Mouse (Mus musculus) kidney, adult 9 months (tissue): ENCODE results near the gene Cxcr5.
A peak's percentile ranks its signal among the peaks of the same experiment; 100 is the strongest.
"Not testable (repeated sequence)": the region's sequence is repeated elsewhere in the genome, so short reads cannot be mapped to it uniquely, and the experiment has no call there.

ENCODE experiments used
- DNase-seq: peaks from one replicate; pipeline ENCODE4 v3.0.0; 2022

Cxcr5 gene

GRCm38 (mm10) chr9:44587262-44588160 lies 25.8 kb upstream of the Cxcr5 start:
- DNase-seq: no peak

- no peak for DNase-seq
Measured at GRCm38 (mm10) chr9:44586640-44587261, 25.1 kb upstream of the Cxcr5 start.

- no peak for DNase-seq
Measured at GRCm38 (mm10) chr9:44582390-44582789, 20.7 kb upstream of the Cxcr5 start.

- no peak for DNase-seq
Measured at GRCm38 (mm10) chr9:44581423-44581822, 19.7 kb upstream of the Cxcr5 start.

- no peak for DNase-seq
Measured at GRCm38 (mm10) chr9:44580085-44580484, 18.4 kb upstream of the Cxcr5 start.

GRCm38 (mm10) chr9:44579392-44579791 lies 17.7 kb upstream of the Cxcr5 start:
- peak; percentile 34 for DNase-seq

GRCm38 (mm10) chr9:44576046-44576445 lies 14.4 kb upstream of the Cxcr5 start:
- DNase-seq: not testable (repeated sequence)

GRCm38 (mm10) chr9:44575095-44575494 lies 13.4 kb upstream of the Cxcr5 start:
- no peak for DNase-seq

GRCm38 (mm10) chr9:44573306-44573705 lies 11.6 kb upstream of the Cxcr5 start:
- no peak for DNase-seq

GRCm38 (mm10) chr9:44570939-44571382 lies 9.3 kb upstream of the Cxcr5 start:
- DNase-seq: no peak

GRCm38 (mm10) chr9:44568083-44568455 lies 6.4 kb upstream of the Cxcr5 start:
- no peak for DNase-seq

- peak; percentile 17 for DNase-seq
Measured at GRCm38 (mm10) chr9:44567338-44568082, 5.8 kb upstream of the Cxcr5 start.

GRCm38 (mm10) chr9:44565367-44565766 lies 3.7 kb upstream of the Cxcr5 start:
- DNase-seq: no peak

GRCm38 (mm10) chr9:44562936-44563335 lies 1.3 kb upstream of the Cxcr5 start:
- no peak for DNase-seq

- peak; percentile 22 for DNase-seq
Measured at GRCm38 (mm10) chr9:44552161-44552560, 9.5 kb downstream of the Cxcr5 start.

- DNase-seq: no peak
Measured at GRCm38 (mm10) chr9:44551138-44551537, 10.5 kb downstream of the Cxcr5 start.

- no peak for DNase-seq
Measured at GRCm38 (mm10) chr9:44548412-44549152, 13.1 kb downstream of the Cxcr5 start.

GRCm38 (mm10) chr9:44544986-44545385 lies 16.7 kb downstream of the Cxcr5 start:
- no peak for DNase-seq

GRCm38 (mm10) chr9:44542364-44542763 lies 19.3 kb downstream of the Cxcr5 start:
- no peak for DNase-seq

- no peak for DNase-seq
Measured at GRCm38 (mm10) chr9:44540676-44541075, 21.0 kb downstream of the Cxcr5 start.

- peak; percentile 38 for DNase-seq
Measured at GRCm38 (mm10) chr9:44539816-44540421, 21.8 kb downstream of the Cxcr5 start.

- no peak for DNase-seq
Measured at GRCm38 (mm10) chr9:44537625-44538301, 23.9 kb downstream of the Cxcr5 start.
